Mouse (Mus musculus): Measurements from ENCODE around the gene Golga3. TPM values are rescaled to one million over a fixed set of nuclear protein-coding genes. Genes with fewer than 3 reads are reported as not detected.

Gene Golga3
- polyA plus RNA-seq, 1 experiment from 2014 or later = 16.4 TPM

DNA sequence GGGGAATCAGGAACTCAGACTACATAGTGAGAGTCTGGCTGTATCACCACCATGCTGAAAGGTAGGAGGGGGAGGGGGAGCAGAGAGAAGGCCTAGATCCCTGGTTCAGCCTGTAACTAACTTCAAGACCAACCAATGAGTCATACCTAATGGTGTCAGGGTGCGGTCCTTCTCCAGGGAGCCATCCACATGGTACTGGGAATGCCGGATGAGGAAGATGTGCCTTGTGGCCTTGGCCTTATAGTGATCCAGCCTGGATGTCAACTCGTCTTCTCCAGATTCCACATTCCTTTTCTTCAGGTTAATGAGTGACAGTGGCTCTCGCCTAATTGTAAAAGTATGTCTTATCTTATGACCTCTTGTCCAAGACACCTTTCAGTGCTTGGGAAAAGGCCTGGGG is 90.4 kb downstream of the Golga3 start:
- WGBS = 93% methylated on average over 4 of the region's 4 CpGs
- Histone ChIP-seq H3K9me3 (replicated peaks) (no peaks in the 10 kb centered on the region), H3K36me3 (peaks cover 53% of the 10 kb centered on the region), H3K4me3 (no peak overlapping the region), H3K4me1 (peaks cover 12% of the 10 kb centered on the region), H3K27ac (replicated peaks) (no peak overlapping the region), H3K27me3 (ENCODE audit: low read depth, poor library complexity, severe bottlenecking) (no peaks in the 10 kb centered on the region)
- DNase-seq (ENCODE audit: low spot score) = no peak

DNA sequence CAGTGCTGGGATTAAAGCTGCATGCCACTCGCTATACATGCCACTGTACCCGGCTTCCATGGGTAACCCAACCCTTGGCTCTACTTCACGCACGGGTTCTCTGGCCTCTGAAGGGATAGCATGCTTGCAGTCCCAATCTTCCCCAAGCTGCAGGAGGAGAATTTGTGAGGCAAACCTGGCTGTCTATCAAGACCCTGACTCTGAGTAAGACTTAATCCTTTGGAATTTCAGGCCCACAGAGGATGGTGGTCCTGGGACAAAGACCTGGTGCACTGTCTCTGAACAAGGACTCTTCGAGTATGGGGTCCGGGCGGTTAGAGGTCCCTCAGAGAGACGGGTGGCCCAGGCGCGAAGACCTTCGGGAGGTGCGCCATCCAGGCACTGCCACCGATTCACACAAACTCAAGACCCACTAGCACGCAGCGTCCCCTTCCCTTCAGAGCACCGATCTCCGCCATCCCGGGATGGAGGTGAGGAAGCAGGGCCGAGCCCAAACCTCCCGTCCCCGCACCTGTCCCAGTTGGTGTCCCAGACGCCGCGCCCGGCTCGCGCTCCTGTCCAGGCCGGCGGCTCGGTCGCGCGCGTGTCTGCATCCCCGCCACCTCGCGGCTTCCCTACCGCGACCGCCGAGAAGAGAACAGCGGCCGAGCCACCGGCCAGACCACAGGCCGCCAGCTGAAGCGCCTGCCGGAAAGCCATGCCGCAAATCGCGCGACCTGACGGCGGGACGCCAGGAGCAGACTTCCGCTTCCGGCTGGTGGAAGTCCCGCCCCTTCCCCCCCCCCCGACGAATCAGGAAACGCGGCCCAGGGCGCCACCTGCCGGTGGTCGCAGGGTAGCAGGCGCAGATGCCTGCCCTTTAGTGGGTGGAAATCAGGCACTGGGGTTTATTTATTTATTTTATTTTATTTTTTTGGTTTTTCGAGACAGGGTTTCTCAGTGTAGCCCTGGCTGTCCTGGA is 92.9 kb downstream of the Golga3 start, which contains the start of gene Pgam5:
Pgam5 (minus strand) TSS at position 773 of the 961 bp plus-strand sequence.
- H3K4me3 ChIP-seq = peak within 1 kb of the TSS; percentile 98
- peaks cover 12% of the 10 kb centered on the region for H3K4me1 ChIP-seq
- peaks cover 36% of the 10 kb centered on the region for H3K36me3 ChIP-seq
- peak; percentile 94 for DNase-seq (ENCODE audit: low spot score)
- peak within 1 kb of the TSS; percentile 91 for H3K27ac ChIP-seq (replicated peaks)
- H3K9me3 ChIP-seq (replicated peaks) = no peaks in the 10 kb centered on the region
- H3K27me3 ChIP-seq (ENCODE audit: low read depth, poor library complexity, severe bottlenecking) = no peaks in the 10 kb centered on the region
- under 1% methylated on average over 66 of the region's 66 CpGs for WGBS

DNA sequence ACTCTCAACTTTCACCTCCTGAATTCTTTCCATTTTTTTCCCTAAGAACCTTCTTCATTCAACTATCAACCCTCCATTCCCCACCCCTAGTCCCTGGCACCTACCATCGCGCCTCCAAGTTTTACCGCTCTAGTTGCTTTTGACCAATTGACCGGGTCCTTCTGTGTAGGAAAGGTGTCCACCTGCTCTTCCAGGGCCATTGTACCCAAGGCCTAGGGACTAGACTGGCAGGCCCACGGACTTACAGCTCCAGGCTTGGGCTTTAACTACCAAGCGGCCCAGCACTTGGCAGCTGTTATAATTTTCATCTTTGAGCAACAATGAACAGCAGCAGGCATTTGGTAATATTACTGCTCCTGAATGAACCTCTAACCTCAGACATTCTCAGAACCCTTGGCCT is 93.7 kb downstream of the Golga3 start:
- peaks cover 27% of the 10 kb centered on the region for H3K36me3 ChIP-seq
- no peaks in the 10 kb centered on the region for H3K27me3 ChIP-seq (ENCODE audit: low read depth, poor library complexity, severe bottlenecking)
- WGBS = 92% methylated on average over 6 of the region's 6 CpGs
- H3K4me1 ChIP-seq = peaks cover 12% of the 10 kb centered on the region
- no peaks in the 10 kb centered on the region for H3K9me3 ChIP-seq (replicated peaks)
- DNase-seq (ENCODE audit: low spot score) = no peak
- no peak overlapping the region for H3K27ac ChIP-seq (replicated peaks)
- no peak overlapping the region for H3K4me3 ChIP-seq

DNA sequence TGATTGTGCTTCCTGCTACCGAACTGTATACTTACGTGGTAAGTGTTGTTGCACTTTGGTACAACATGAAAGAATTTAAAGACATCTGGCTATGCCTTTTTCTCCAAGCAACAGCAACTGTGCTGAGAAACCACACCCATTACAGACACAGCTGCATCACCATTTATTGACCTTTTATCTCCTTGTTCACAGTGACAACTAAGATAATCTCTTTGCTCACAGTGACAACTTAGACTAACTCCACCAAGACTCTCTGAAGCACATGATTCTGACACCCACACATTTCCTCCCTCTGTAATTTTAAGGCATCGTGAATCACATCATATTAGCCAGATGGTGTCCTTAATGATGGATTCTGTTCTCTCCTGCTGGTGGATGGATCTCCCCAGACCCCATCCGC is 97.6 kb downstream of the Golga3 start:
- no peaks in the 10 kb centered on the region for H3K9me3 ChIP-seq (replicated peaks)
- H3K4me3 ChIP-seq = no peak overlapping the region
- H3K27me3 ChIP-seq (ENCODE audit: low read depth, poor library complexity, severe bottlenecking) = no peaks in the 10 kb centered on the region
- DNase-seq (ENCODE audit: low spot score) = no peak
- WGBS = 75% methylated on average over 4 of the region's 4 CpGs
- no peak overlapping the region for H3K27ac ChIP-seq (replicated peaks)
- no peaks in the 10 kb centered on the region; the same call in 1 of the 2 replicates for H3K4me1 ChIP-seq
- H3K36me3 ChIP-seq = no peaks in the 10 kb centered on the region

DNA sequence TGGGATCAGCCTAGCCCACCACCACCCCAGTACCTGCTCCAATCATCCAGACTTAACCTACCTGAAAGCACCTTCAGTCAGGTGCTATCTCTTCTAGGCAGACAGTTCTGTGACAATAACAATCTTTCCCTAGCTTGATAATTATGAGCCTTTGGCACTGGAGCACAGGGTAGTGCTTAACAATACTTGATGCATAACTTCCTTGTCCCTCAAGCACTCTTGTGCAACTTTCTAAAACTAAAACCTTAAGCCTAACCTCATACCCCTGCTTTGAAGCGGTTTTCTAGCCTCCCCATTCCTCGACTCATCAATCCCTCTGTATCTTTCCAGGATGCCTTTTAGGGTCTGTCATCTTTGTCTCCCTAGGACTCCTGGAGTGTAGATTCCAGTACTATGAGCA is 98.3 kb downstream of the Golga3 start:
- no peak overlapping the region for H3K27ac ChIP-seq (replicated peaks)
- DNase-seq (ENCODE audit: low spot score) = no peak
- no peaks in the 10 kb centered on the region for H3K27me3 ChIP-seq (ENCODE audit: low read depth, poor library complexity, severe bottlenecking)
- H3K4me3 ChIP-seq = no peak overlapping the region
- WGBS = 75% methylated on average over 2 of the region's 2 CpGs
- H3K36me3 ChIP-seq = no peaks in the 10 kb centered on the region
- H3K4me1 ChIP-seq = no peaks in the 10 kb centered on the region
- H3K9me3 ChIP-seq (replicated peaks) = no peaks in the 10 kb centered on the region

Other genes with a start within 250 kb of the Golga3 start
- gene Zfp932, start 180.2 kb upstream of the Golga3 start, polyA plus RNA-seq (2016; fragmentation: Nextera tagmentation; extraction: Ambion mirVana) = 21.6 and 22.0 TPM in 2 replicates
- gene Gm17655, start 104.2 kb upstream of the Golga3 start, polyA plus RNA-seq (2016; fragmentation: Nextera tagmentation; extraction: Ambion mirVana) = 4.9 and 5.9 TPM in 2 replicates
- 1.3 and 2.6 TPM in 2 replicates for gene Gm35315, start 82.3 kb upstream of the Golga3 start, polyA plus RNA-seq (2016; fragmentation: Nextera tagmentation; extraction: Ambion mirVana)
- gene Plcxd1, start 76.7 kb upstream of the Golga3 start, polyA plus RNA-seq (2016; fragmentation: Nextera tagmentation; extraction: Ambion mirVana) = 1.1 and 1.8 TPM in 2 replicates
- gene Gtpbp6, start 68.5 kb upstream of the Golga3 start, polyA plus RNA-seq (2016; fragmentation: Nextera tagmentation; extraction: Ambion mirVana) = 30.0 and 36.2 TPM in 2 replicates
- gene Zfp605, start 66.6 kb upstream of the Golga3 start, polyA plus RNA-seq (2016; fragmentation: Nextera tagmentation; extraction: Ambion mirVana) = 6.0 and 7.9 TPM in 2 replicates
- gene Chfr, start 40.9 kb upstream of the Golga3 start, polyA plus RNA-seq (2016; fragmentation: Nextera tagmentation; extraction: Ambion mirVana) = 53.4 and 62.2 TPM in 2 replicates
- 30.9 and 31.2 TPM in 2 replicates for gene Ankle2, start 54.3 kb downstream of the Golga3 start, polyA plus RNA-seq (2016; fragmentation: Nextera tagmentation; extraction: Ambion mirVana)
- gene Pgam5, start 93.2 kb downstream of the Golga3 start, polyA plus RNA-seq (2016; fragmentation: Nextera tagmentation; extraction: Ambion mirVana) = 99.3 and 104 TPM in 2 replicates
- gene Pxmp2, start 109.5 kb downstream of the Golga3 start, polyA plus RNA-seq (2016; fragmentation: Nextera tagmentation; extraction: Ambion mirVana) = 14.8 and 14.9 TPM in 2 replicates
- gene Pole, start 109.6 kb downstream of the Golga3 start, polyA plus RNA-seq (2016; fragmentation: Nextera tagmentation; extraction: Ambion mirVana) = 40.8 and 44.1 TPM in 2 replicates
- gene P2rx2, start 166.5 kb downstream of the Golga3 start, polyA plus RNA-seq (2016; fragmentation: Nextera tagmentation; extraction: Ambion mirVana) = 0.62 and 0.73 TPM in 2 replicates
- gene Lrcol1, start 168.0 kb downstream of the Golga3 start, polyA plus RNA-seq (2016; fragmentation: Nextera tagmentation; extraction: Ambion mirVana) = not detected in 2 replicates

Data from midbrain, embryonic 10.5 days (tissue).